Mouse (Mus musculus) T-helper 1 cell (primary cell): Measurements from ENCODE around the gene Psmb9.

Source experiments
- in situ Hi-C: fragments of 300-600 bp; cut with MboI, MseI; formaldehyde crosslinking; loops from one replicate; pipeline ENCODE4 v1.15.1; 2025; ENCODE audit warnings: high pct_unique_total_duplicates

Psmb9 gene

DNA sequence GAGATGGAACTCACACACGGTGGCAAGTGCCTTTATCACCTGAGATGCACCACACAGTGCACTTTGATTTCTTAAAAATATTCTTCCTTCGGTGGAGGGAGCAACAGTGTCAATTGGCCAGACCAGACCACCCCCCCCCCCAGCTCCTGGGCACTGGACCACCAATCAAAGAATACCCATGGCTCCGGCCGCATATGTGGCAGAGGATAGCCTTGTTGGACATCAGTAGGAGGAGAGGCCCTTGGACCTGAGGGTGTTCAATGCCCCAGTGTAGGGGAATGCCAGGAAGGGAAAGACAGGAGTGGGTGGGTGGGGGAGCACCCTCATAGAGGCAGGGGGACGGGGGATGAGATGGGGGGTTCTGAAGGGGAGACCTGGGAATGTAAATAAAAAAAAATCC lies 19.2 kb upstream of the Psmb9 start:
- in situ Hi-C loops = loop anchor here (5.0 kb wide), 1 partner anchor 34 kb away; no protein-coding TSS in a partner anchor

DNA sequence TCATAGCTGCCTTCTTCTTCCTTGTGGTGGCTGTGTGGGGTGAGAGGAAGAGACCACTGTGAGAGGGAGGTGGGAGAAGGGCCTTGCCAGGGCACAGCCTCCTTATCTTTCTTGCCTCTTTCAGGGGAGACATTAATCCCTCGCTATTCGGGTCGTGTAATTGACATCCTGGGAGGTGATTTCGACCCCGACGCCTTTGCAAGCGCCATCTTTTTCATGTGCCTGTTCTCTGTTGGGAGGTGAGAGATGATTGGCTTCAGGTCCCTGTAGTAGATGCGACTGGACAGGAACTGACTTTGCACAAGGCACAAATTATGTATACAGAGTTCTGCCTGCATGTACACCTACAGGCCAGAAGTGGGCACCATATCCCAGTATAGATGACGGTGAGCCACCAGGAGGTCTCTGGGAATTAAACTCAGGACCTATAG lies 18.2 kb upstream of the Psmb9 start:
- in situ Hi-C loops = loop anchor here (5.0 kb wide), 1 partner anchor 33 kb away; no protein-coding TSS in a partner anchor

DNA sequence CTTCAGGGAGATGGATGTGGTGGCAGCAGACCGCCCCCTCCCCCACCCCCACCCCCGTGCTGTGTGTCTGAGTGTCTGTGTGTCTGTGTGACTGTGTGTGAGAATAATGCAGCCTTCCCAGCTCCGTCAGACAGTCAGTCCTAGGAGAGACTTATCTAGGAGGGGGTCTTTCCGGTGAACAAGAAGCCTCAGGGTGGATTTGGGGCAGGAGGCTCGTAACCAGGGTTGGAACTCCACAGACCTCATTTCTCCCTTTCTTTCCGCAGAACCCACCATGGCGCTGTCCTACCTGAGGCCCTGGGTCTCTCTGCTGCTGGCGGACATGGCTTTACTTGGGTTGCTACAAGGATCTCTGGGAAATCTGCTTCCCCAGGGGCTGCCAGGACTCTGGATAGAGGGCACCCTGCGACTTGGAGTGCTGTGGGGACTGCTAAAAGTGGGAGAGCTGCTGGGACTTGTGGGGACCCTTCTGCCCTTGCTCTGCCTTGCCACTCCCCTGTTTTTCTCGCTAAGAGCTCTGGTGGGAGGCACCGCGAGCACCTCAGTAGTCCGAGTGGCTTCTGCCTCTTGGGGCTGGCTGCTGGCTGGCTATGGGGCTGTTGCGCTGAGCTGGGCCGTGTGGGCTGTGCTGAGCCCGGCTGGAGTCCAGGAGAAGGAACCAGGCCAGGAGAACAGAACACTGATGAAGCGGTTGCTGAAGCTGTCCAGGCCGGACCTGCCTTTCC lies 17.6 kb upstream of the Psmb9 start:
- in situ Hi-C loops = loop anchor here (5.0 kb wide), 1 partner anchor 33 kb away; no protein-coding TSS in a partner anchor

GRCm38 (mm10) chr17:34204303-34205010 lies 16.9 kb upstream of the Psmb9 start:
- in situ Hi-C loops = loop anchor here (5.0 kb wide), 1 partner anchor 32 kb away; no protein-coding TSS in a partner anchor

- in situ Hi-C loops = no loop called here
Measured at GRCm38 (mm10) chr17:34203444-34203843, 15.9 kb upstream of the Psmb9 start, which contains the start of gene Tap2. TSS of gene Tap2 (plus strand) at chr17:34203527.

DNA sequence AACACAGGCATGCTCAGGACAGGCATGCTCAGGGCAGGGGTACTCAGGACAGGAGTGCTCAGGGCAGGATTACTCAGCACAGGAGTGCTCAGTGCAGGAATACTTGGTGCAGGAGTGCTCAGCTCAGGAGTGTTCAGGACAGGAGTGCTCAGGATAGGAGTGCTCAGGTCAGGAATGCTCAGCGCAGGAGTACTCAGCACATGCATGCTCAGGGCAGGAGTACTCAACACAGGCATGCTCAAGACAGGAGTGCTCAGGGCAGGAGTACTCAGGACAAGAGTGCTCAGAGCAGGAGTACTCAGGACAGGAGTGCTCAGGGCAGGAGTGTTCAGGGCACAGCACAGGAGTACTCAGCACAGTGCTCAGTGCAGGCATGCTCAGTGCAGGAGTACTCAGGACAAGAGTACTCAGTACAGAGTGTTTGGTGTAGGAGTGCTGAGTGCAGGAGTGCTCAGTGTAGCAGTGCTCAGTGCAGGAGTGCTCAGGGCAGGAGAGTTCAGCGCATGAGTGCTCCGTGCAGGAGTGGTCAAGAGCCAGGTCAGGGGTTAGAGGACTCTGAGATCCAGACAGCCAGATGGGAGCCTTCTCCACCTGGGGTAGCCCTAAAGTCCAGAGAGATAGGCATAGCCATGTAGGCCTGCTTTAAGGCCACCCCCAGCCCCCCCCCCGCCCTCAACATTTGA lies 15.3 kb upstream of the Psmb9 start:
- in situ Hi-C loops = no loop called here

GRCm38 (mm10) chr17:34201506-34202055 lies 14.0 kb upstream of the Psmb9 start:
- in situ Hi-C loops = no loop called here

- in situ Hi-C loops = no loop called here
Measured at GRCm38 (mm10) chr17:34200772-34201505, 13.4 kb upstream of the Psmb9 start.

- in situ Hi-C loops = no loop called here
Measured at GRCm38 (mm10) chr17:34200047-34200446, 12.5 kb upstream of the Psmb9 start.

GRCm38 (mm10) chr17:34199050-34199619 lies 11.6 kb upstream of the Psmb9 start:
- in situ Hi-C loops = loop anchor here (10.0 to 25.0 kb wide), 2 partner anchors 514 to 1663 kb away; partner anchors contain the start of genes Hnrnpm, Nrm and Ppp1r18

- in situ Hi-C loops = loop anchor here (10.0 to 25.0 kb wide), 2 partner anchors 514 to 1664 kb away; partner anchors contain the start of genes Hnrnpm, Nrm and Ppp1r18
Measured at GRCm38 (mm10) chr17:34198521-34198912, 11.0 kb upstream of the Psmb9 start.

GRCm38 (mm10) chr17:34197904-34198520 lies 10.4 kb upstream of the Psmb9 start:
- in situ Hi-C loops = loop anchor here (10.0 to 25.0 kb wide), 2 partner anchors 513 to 1664 kb away; partner anchors contain the start of genes Hnrnpm, Nrm and Ppp1r18

DNA sequence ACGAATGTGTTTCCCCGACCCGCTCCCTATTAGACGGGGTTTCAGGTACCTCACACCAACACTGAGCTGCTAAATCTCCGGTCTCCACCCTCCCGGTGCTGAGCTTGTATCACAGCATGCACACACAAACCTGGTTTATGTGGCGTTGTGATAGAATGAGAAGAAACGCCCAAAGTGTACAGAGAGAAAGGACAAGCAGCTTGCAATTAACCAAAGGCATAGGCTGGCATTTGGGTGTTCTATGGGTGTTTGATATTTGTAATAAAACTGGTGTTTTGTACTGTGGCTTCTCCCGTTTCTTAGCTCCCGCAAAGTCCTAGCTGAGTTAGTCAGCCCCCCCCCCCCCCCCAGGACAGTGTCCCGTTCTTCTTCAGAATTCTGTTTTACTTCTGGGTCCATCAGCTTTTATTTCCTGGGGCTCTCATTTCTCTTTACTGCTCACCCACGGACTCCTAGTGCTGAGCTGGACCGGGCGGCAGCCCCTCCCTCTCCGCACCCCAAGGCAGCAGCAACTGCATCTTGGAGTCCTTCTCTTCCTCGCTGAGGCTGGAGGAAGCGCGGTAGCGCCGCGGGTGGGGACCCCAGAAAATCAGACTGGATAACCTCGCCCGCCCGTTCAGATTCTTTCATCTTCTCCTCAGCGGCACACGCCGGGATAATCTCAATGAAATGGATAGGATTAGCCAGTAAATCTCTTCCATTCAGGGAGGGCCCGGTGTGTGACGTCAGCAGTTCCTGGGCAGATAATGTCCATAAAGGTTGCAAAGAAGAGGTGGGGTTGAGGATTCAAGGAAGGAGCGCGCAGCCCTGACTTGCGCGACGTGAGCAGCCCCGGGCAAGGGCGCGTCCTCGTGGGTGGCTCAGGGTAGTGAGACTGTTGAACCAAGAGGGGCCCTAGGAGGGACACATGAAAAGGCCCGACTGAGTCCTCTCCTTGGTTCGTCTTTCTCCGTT lies 9.7 kb upstream of the Psmb9 start, which contains the start of gene Psmb8:
Gene Psmb8, plus strand, starts transcription at position 781 of the 954 bp plus-strand sequence.
- in situ Hi-C loops = loop anchor here (10.0 to 25.0 kb wide), 2 partner anchors 512 to 1665 kb away; partner anchors contain the start of genes Hnrnpm, Nrm and Ppp1r18

DNA sequence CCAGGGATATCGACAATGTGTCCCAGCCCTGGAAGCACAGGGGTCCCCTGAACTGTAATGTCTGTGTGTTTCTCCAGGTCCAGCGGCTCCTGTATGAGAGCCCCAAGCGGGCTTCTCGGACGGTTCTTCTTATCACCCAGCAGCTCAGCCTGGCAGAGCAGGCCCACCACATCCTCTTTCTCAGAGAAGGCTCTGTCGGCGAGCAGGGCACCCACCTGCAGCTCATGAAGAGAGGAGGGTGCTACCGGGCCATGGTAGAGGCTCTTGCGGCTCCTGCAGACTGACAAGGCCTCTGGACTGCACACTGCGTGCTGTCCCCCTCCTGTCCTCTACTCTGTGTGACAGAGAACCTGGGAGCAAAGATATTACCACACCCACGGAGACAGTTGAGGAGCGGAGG lies 8.9 kb upstream of the Psmb9 start:
- in situ Hi-C loops = loop anchor here (10.0 to 25.0 kb wide), 2 partner anchors 512 to 1666 kb away; partner anchors contain the start of genes Hnrnpm, Nrm and Ppp1r18

- in situ Hi-C loops = loop anchor here (10.0 to 25.0 kb wide), 2 partner anchors 510 to 1668 kb away; partner anchors contain the start of genes Hnrnpm, Nrm and Ppp1r18
Measured at GRCm38 (mm10) chr17:34194723-34195122, 7.2 kb upstream of the Psmb9 start.

- in situ Hi-C loops = loop anchor here (10.0 to 25.0 kb wide), 2 partner anchors 509 to 1669 kb away; partner anchors contain the start of genes Hnrnpm, Nrm and Ppp1r18
Measured at GRCm38 (mm10) chr17:34193468-34193867, 5.9 kb upstream of the Psmb9 start.

- in situ Hi-C loops = loop anchor here (10.0 to 25.0 kb wide), 2 partner anchors 508 to 1669 kb away; partner anchors contain the start of genes Hnrnpm, Nrm and Ppp1r18
Measured at GRCm38 (mm10) chr17:34192852-34193251, 5.3 kb upstream of the Psmb9 start.

DNA sequence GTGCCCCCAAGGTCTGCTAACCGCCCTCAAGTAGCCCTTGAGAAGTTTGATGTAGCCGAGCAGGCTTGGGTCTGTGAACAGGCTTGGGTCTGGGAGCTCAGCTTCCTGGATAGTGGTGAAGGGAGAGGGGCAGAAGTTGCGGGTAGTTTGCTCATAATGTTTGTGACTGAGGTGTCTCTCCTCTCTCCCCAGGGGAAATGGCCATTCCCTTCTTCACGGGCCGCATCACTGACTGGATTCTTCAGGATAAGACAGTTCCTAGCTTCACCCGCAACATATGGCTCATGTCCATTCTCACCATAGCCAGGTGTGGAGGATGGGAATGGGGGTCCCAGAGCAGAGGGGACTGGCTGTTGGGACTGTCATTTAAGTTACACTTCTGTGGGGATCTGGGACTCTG lies 1.4 kb upstream of the Psmb9 start:
- in situ Hi-C loops = loop anchor here (25.0 kb wide), 1 partner anchor 1673 kb away; the partner anchor contains the start of genes Nrm and Ppp1r18
